Mouse (Mus musculus) limb, embryonic 14.5 days (tissue): ENCODE data around the gene Mgat4c. TPM values are rescaled to one million over a fixed set of nuclear protein-coding genes. Genes with fewer than 3 reads are reported as not detected.

ENCODE experiments used
- ATAC-seq: fragments of 200-750 bp; cut with Nextera tagmentation; 2 replicates; pipeline ENCODE4 v1.8.0; 2017; ENCODE audit warnings: low read depth, moderate number of reproducible peaks, moderate TSS enrichment; ENCODE audit not compliant: low FRiP score
- DNase-seq: peaks from one replicate; pipeline ENCODE4 v3.0.0-alpha.2; 2015; ENCODE audit warnings: low spot score
- H3K27ac ChIP-seq: fragments of 300-500 bp; sonication (generic); replicated peaks from 2 replicates; pipeline ENCODE4 v1.5.1; 2014; ENCODE audit warnings: low read depth, mild to moderate bottlenecking, low read length, moderate library complexity, mixed read lengths
- H3K27me3 ChIP-seq: fragments of 300-500 bp; sonication (generic); 2 replicates; pipeline ENCODE4 v1.6.1; 2014; ENCODE audit warnings: low read length, mixed read lengths; ENCODE audit not compliant: control insufficient read depth, insufficient read depth
- H3K36me3 ChIP-seq: fragments of 300-500 bp; sonication (generic); 2 replicates; pipeline ENCODE4 v1.6.1; 2014; ENCODE audit warnings: mild to moderate bottlenecking, low read length, moderate library complexity, mixed read lengths; ENCODE audit not compliant: control insufficient read depth, insufficient read depth
- H3K4me1 ChIP-seq: fragments of 300-500 bp; sonication (generic); 2 replicates; pipeline ENCODE4 v1.6.1; 2014; ENCODE audit warnings: antibody characterized with exemption, low read length, mixed read lengths; ENCODE audit not compliant: control insufficient read depth, insufficient read depth
- H3K4me2 ChIP-seq: fragments of 300-500 bp; sonication (generic); replicated peaks from 2 replicates; pipeline ENCODE4 v1.6.1; 2014; ENCODE audit warnings: low read depth, mild to moderate bottlenecking, low read length, moderate library complexity; ENCODE audit not compliant: severe bottlenecking
- H3K4me3 ChIP-seq: fragments of 300-500 bp; sonication (generic); replicated peaks from 2 replicates; pipeline ENCODE4 v1.5.1; 2014; ENCODE audit warnings: low read length
- H3K9ac ChIP-seq: fragments of 300-500 bp; sonication (generic); 2 replicates; pipeline ENCODE4 v1.6.1; 2014; ENCODE audit warnings: mild to moderate bottlenecking, low read depth, low read length, moderate library complexity; ENCODE audit not compliant: severe bottlenecking
- H3K9me3 ChIP-seq: fragments of 300-500 bp; sonication (generic); 2 replicates; pipeline ENCODE4 v1.6.1; 2016; ENCODE audit warnings: low read length; ENCODE audit not compliant: control insufficient read depth
- POLR2A ChIP-seq: fragments of 200-500 bp; IDR thresholded peaks from 2 replicates; pipeline ENCODE4 v1.8.0; 2012; ENCODE audit warnings: inconsistent platforms, mild to moderate bottlenecking, moderate library complexity, borderline replicate concordance; ENCODE audit not compliant: insufficient read depth, insufficient read length; ENCODE audit errors: extremely low read depth
- WGBS: fragments of 180-500 bp; shearing (Covaris S2); extraction: QIAGEN DNeasy Blood & Tissue Kit; methylation state at CpG from one replicate; pipeline ENCODE4 v1.1.7; 2014; 5-methylcytosine and 5-hydroxymethylcytosine counted together
- polyA plus RNA-seq, 2 experiments: library from polyadenylated mRNA; depleted of rRNA in 1 of 2; stranded (reverse) in 1 of 2; unstranded in 1 of 2; fragments of >200 nt; fragmentation: Nextera tagmentation in 1 of 2; extraction: Ambion mirVana in 1 of 2; gene quantifications; 2 replicates each; pipeline versions ENCODE4 v1.2.1 to v1.2.3; 2012 to 2014

Gene Mgat4c
- polyA plus RNA-seq (2012; rRNA removed) (0.59 and 0.64 TPM in 2 replicates), polyA plus RNA-seq (2014; fragmentation: Nextera tagmentation; extraction: Ambion mirVana) (2.2 and 3.3 TPM in 2 replicates)

DNA sequence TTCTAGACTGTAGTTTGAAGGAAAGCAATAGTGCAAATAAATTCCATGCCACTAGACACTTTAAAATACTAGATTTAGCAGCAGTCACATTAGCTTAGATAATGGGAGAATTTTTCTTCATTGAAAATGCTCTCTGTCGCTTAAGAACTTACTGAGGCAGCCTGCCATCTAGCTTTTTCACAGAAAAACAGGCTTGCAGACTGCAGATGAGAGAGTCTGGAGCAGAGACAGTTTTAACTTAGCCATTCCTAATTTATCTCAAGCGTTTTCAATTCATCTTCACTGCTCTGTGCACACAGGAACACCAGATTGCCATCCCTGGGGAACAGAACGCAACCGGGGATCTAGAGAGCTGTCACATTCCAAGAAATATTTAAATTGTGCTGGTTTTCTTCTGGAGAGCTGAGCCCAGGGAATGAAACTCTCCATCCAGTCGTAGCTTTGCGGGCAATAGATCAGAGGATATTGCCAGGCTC lies at the start of gene Mgat4c:
Mgat4c (plus strand) TSS at position 51 of the 476 bp plus-strand sequence.
- Histone ChIP-seq H3K9ac (no peak within 1 kb of the TSS), H3K9me3 (no peaks in the 10 kb centered on the region), H3K4me3 (no peak within 1 kb of the TSS), H3K36me3 (no peaks in the 10 kb centered on the region), H3K27me3 (no peaks in the 10 kb centered on the region), H3K4me1 (no peaks in the 10 kb centered on the region), H3K27ac (no peak within 1 kb of the TSS), H3K4me2 (no peak within 1 kb of the TSS)
- WGBS, result 68% methylated on average over 6 of the region's 6 CpGs
- no peak for TF ChIP-seq POLR2A
- ATAC-seq (no peak), DNase-seq (no peak)

DNA sequence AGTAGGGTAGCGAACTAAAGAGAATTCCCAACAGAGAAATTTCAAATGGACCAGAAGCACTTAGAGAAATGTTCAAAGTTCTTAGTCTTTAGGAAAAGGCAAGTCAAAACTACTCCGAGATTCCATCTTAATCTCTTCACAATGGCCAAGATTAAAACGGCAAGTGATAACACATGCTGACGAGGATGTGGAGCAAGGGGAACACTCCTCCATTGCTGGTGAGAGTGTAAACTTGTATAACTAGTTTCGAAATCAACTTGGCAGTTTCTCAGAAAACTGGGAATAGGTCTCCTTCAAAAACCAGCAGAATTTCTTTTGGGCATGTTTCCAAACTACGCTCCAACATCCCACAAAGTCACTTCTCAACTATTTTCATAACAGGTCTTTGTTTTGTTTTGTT lies 46.0 kb upstream of the Mgat4c start:
- Histone ChIP-seq H3K9ac (no peak overlapping the region), H3K4me3 (no peak overlapping the region), H3K36me3 (no peaks in the 10 kb centered on the region), H3K27ac (no peak overlapping the region), H3K4me1 (no peaks in the 10 kb centered on the region), H3K27me3 (no peaks in the 10 kb centered on the region), H3K9me3 (no peaks in the 10 kb centered on the region), H3K4me2 (no peak overlapping the region)
- 80% methylated on average over 6 of the region's 6 CpGs for WGBS
- ATAC-seq (no peak), DNase-seq (no peak)
- no peak for TF ChIP-seq POLR2A

DNA sequence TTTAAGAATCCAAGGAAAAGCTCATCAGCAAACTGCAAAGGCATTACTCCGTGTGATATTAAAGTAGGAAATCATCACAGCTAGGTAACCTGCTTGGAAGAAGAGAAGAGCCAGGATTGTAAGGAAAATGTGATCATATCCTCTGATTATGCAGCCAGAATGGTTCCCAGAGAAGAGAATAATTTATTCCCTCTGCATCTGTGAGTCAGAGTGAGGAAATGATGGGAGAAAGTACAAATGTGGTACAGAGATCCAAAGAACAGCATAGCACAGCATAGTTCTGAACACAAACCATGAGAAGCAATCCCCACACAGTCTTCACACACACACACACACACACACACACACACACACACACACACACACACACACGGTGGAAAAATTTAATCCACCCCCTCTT lies 40.2 kb upstream of the Mgat4c start:
- H3K27me3 ChIP-seq, result no peaks in the 10 kb centered on the region
- TF ChIP-seq POLR2A, result no peak
- H3K36me3 ChIP-seq, result no peaks in the 10 kb centered on the region
- no peak for ATAC-seq
- no peak overlapping the region for H3K9ac ChIP-seq
- H3K4me3 ChIP-seq, result no peak overlapping the region
- WGBS, result 73% methylated on average over 2 of the region's 2 CpGs
- no peak overlapping the region for H3K27ac ChIP-seq
- H3K4me2 ChIP-seq, result no peak overlapping the region
- H3K9me3 ChIP-seq, result no peaks in the 10 kb centered on the region
- no peaks in the 10 kb centered on the region for H3K4me1 ChIP-seq
- DNase-seq, result no peak

DNA sequence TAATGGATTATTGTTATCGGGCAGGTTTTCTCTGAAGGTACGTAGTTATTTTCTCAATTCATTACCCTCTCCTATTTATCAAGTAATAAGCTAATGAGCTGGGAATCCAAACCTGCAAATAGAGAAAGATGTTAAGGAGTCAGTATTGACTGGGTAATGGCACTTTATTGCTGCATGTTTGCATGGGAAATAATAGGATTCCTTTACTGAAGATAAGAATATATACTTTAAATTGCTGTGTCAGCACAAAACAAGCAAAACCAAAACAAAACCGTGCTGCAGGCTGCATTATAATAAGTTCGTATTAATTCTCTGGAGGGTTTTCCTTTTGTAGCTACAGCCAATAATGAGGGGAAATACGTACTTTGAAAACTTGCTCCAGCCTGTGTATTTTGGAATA lies 627 bp downstream of the Mgat4c start:
- Histone ChIP-seq H3K4me3 (no peak overlapping the region), H3K9ac (no peak overlapping the region), H3K4me2 (no peak overlapping the region), H3K36me3 (no peaks in the 10 kb centered on the region), H3K27ac (no peak overlapping the region), H3K27me3 (no peaks in the 10 kb centered on the region), H3K4me1 (no peaks in the 10 kb centered on the region), H3K9me3 (no peaks in the 10 kb centered on the region)
- ATAC-seq (no peak), DNase-seq (no peak)
- TF ChIP-seq POLR2A, result no peak
- 72% methylated on average over 5 of the region's 5 CpGs for WGBS

DNA sequence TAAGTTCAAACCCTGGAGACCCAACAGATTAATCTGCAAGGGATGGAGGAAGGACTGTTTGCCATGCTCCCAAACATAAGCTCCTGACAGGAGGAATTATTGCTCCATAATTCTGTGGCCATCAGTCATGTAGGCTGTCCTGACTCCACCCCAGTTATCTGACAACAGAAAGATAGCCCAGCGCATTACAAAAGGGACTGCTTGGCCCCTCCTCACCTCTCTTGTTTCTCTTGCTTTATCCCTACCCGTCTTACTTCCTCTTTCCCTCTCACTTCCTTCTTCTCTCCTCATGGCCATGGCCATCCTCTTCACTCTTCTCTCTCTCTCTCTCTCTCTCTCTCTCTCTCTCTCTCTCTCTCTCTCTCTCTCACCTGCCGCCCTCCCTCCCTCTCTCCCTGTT lies 80.5 kb downstream of the Mgat4c start:
- no peaks in the 10 kb centered on the region for H3K4me1 ChIP-seq
- no peaks in the 10 kb centered on the region for H3K27me3 ChIP-seq
- no peaks in the 10 kb centered on the region for H3K36me3 ChIP-seq
- H3K27ac ChIP-seq, result no peak overlapping the region
- no peak for DNase-seq
- ATAC-seq, result no peak
- no peak overlapping the region for H3K4me3 ChIP-seq
- no peak overlapping the region for H3K4me2 ChIP-seq
- 83% methylated on average over 3 of the region's 3 CpGs for WGBS
- no peak for TF ChIP-seq POLR2A
- no peak overlapping the region for H3K9ac ChIP-seq
- H3K9me3 ChIP-seq, result no peaks in the 10 kb centered on the region

DNA sequence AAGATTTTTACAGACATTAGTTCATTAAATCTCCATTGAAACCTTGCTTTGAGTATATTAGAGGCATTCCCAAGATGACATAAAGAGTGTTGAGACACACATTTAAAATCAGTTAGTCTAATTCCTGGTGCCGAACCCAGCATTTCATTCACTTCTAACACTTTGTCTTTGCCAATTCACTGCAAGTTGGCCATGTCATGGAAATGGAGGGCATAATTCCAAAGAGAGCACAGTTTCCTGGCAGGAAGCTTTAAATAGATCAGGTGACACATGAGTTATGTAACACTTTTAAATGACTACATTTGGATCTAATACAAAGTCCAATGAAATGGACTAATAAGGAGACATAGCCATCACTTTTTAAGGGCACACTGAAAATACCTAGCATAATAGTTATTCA lies 89.4 kb downstream of the Mgat4c start:
- no peak overlapping the region for H3K4me3 ChIP-seq
- no peaks in the 10 kb centered on the region for H3K4me1 ChIP-seq
- 48% methylated on average over 1 of the region's 1 CpGs for WGBS
- H3K9me3 ChIP-seq, result no peaks in the 10 kb centered on the region
- DNase-seq (peak; percentile 5), ATAC-seq (no peak)
- H3K9ac ChIP-seq, result no peak overlapping the region
- no peaks in the 10 kb centered on the region for H3K36me3 ChIP-seq
- no peak overlapping the region for H3K27ac ChIP-seq
- TF ChIP-seq POLR2A, result no peak
- no peaks in the 10 kb centered on the region for H3K27me3 ChIP-seq
- H3K4me2 ChIP-seq, result no peak overlapping the region
